Mouse (Mus musculus): ENCODE results near the gene Ralgps1.

- TF ChIP-seq TAL1 (IDR thresholded peaks at IDR 0.05; ENCODE audit: low read length) = no peak
- no peak for TF ChIP-seq GATA1 (IDR thresholded peaks at IDR 0.05; ENCODE audit: low read length)
Measured at GRCm38 (mm10) chr2:33321031-33321430, 50.3 kb downstream of the Ralgps1 start.
